Mouse (Mus musculus) hindbrain, postnatal 0 days (tissue): ENCODE results near the gene Tbc1d23. TPM values are rescaled to one million over a fixed set of nuclear protein-coding genes. Genes with fewer than 3 reads are reported as not detected.

Experiments
- ATAC-seq: fragments of 200-750 bp; cut with Nextera tagmentation; 2 replicates; pipeline ENCODE4 v1.8.0; 2017; ENCODE audit warnings: mild to moderate bottlenecking, moderate TSS enrichment, moderate library complexity
- DNase-seq: peaks from one replicate; pipeline ENCODE4 v3.0.0-alpha.2; 2015; ENCODE audit warnings: low spot score
- H3K27ac ChIP-seq: fragments of 300-500 bp; sonication (generic); 2 replicates; pipeline ENCODE4 v1.5.1; 2014; ENCODE audit warnings: mild to moderate bottlenecking
- H3K27me3 ChIP-seq: fragments of 300-500 bp; sonication (generic); 2 replicates; pipeline ENCODE4 v1.6.1; 2014; ENCODE audit warnings: low read length, mixed read lengths; ENCODE audit not compliant: insufficient read depth
- H3K36me3 ChIP-seq: fragments of 300-500 bp; sonication (generic); 2 replicates; pipeline ENCODE4 v1.6.1; 2014; ENCODE audit warnings: low read length, mixed read lengths; ENCODE audit not compliant: insufficient read depth
- H3K4me1 ChIP-seq: fragments of 300-500 bp; sonication (generic); 2 replicates; pipeline ENCODE4 v1.6.1; 2014; ENCODE audit warnings: antibody characterized with exemption, low read length, mixed read lengths; ENCODE audit not compliant: insufficient read depth
- H3K4me2 ChIP-seq: fragments of 300-500 bp; sonication (generic); 2 replicates; pipeline ENCODE4 v1.6.1; 2014; ENCODE audit warnings: low read depth, mild to moderate bottlenecking, low read length, moderate library complexity, mixed read lengths
- H3K4me3 ChIP-seq: fragments of 300-500 bp; sonication (generic); 2 replicates; pipeline ENCODE4 v1.5.1; 2014; ENCODE audit warnings: low read length
- H3K9ac ChIP-seq: fragments of 300-500 bp; sonication (generic); replicated peaks from 2 replicates; pipeline ENCODE4 v1.6.1; 2014; ENCODE audit warnings: mild to moderate bottlenecking, low read length, moderate library complexity, mixed read lengths
- H3K9me3 ChIP-seq: fragments of 300-500 bp; sonication (generic); 2 replicates; pipeline ENCODE4 v1.6.1; 2016; ENCODE audit warnings: low read length, mixed read lengths
- CTCF ChIP-seq: IDR thresholded peaks from 2 replicates; pipeline ENCODE4 v1.5.1; 2016; ENCODE audit warnings: antibody characterized with exemption, control low read depth, low read depth
- WGBS: fragments of 180-500 bp; shearing (Covaris S2); extraction: QIAGEN DNeasy Blood & Tissue Kit; methylation state at CpG from one replicate; pipeline ENCODE4 v1.1.7; 2014; 5-methylcytosine and 5-hydroxymethylcytosine counted together
- polyA plus RNA-seq: library from polyadenylated mRNA; unstranded; fragments of >200 nt; fragmentation: Nextera tagmentation; extraction: Ambion mirVana; gene quantifications from 2 replicates; pipeline ENCODE4 v1.2.1, GENCODE M21; 2015
- total RNA-seq: library from RNA; depleted of rRNA; stranded (reverse); fragments of >200 nt; gene quantifications from 2 replicates; pipeline ENCODE4 v1.2.3, GENCODE M21; 2014

Tbc1d23 gene
- total and polyA plus RNA-seq, 2 experiments from 2014 or later: 32.3 to 62.6 TPM

GRCm38 (mm10) chr16:57260152-57260551 is 28.8 kb upstream of the Tbc1d23 start:
- Histone ChIP-seq H3K4me1 (no peaks in the 10 kb centered on the region), H3K9me3 (no peaks in the 10 kb centered on the region), H3K9ac (no peak overlapping the region), H3K27me3 (no peaks in the 10 kb centered on the region), H3K4me2 (no peak overlapping the region), H3K27ac (no peak overlapping the region), H3K4me3 (no peak overlapping the region), H3K36me3 (no peaks in the 10 kb centered on the region)
- WGBS: 80% methylated on average over 10 of the region's 10 CpGs
- ATAC-seq (no peak), DNase-seq (no peak)
- TF ChIP-seq CTCF: no peak

- H3K4me1 ChIP-seq: no peaks in the 10 kb centered on the region
- no peaks in the 10 kb centered on the region for H3K36me3 ChIP-seq
- no peak overlapping the region for H3K4me3 ChIP-seq
- H3K9ac ChIP-seq: no peak overlapping the region
- no peaks in the 10 kb centered on the region for H3K9me3 ChIP-seq
- DNase-seq (no peak), ATAC-seq (no peak)
- H3K27ac ChIP-seq: no peak overlapping the region
- H3K4me2 ChIP-seq: no peak overlapping the region
- H3K27me3 ChIP-seq: no peaks in the 10 kb centered on the region
- WGBS: 88% methylated on average over 13 of the region's 13 CpGs
- no peak for TF ChIP-seq CTCF
Observed at GRCm38 (mm10) chr16:57259356-57260083, 28.2 kb upstream of the Tbc1d23 start.

- Histone ChIP-seq H3K36me3 (no peaks in the 10 kb centered on the region), H3K9ac (no peak overlapping the region), H3K4me2 (no peak overlapping the region), H3K27ac (no peak overlapping the region), H3K4me3 (no peak overlapping the region), H3K9me3 (no peaks in the 10 kb centered on the region), H3K27me3 (no peaks in the 10 kb centered on the region), H3K4me1 (no peaks in the 10 kb centered on the region)
- no peak for ATAC-seq
- no peak for DNase-seq
- 47% methylated on average over 7 of the region's 7 CpGs for WGBS
- TF ChIP-seq CTCF: no peak
Observed at GRCm38 (mm10) chr16:57251589-57252421, 20.5 kb upstream of the Tbc1d23 start.

GRCm38 (mm10) chr16:57250991-57251390 is 19.7 kb upstream of the Tbc1d23 start:
- Histone ChIP-seq H3K4me1 (no peaks in the 10 kb centered on the region), H3K4me2 (no peak overlapping the region), H3K9me3 (no peaks in the 10 kb centered on the region), H3K27me3 (no peaks in the 10 kb centered on the region), H3K4me3 (no peak overlapping the region), H3K9ac (no peak overlapping the region), H3K27ac (no peak overlapping the region), H3K36me3 (no peaks in the 10 kb centered on the region)
- DNase-seq (no peak), ATAC-seq (no peak)
- no peak for TF ChIP-seq CTCF
- WGBS: 91% methylated on average over 4 of the region's 4 CpGs

- Histone ChIP-seq H3K36me3 (no peaks in the 10 kb centered on the region), H3K4me3 (no peak overlapping the region), H3K27me3 (no peaks in the 10 kb centered on the region), H3K4me1 (no peaks in the 10 kb centered on the region), H3K9me3 (no peaks in the 10 kb centered on the region), H3K9ac (no peak overlapping the region), H3K4me2 (no peak overlapping the region), H3K27ac (no peak overlapping the region)
- DNase-seq (no peak), ATAC-seq (no peak)
- WGBS: 95% methylated on average over 4 of the region's 4 CpGs
- no peak for TF ChIP-seq CTCF
Observed at GRCm38 (mm10) chr16:57247464-57247863, 16.2 kb upstream of the Tbc1d23 start.

GRCm38 (mm10) chr16:57246596-57246995 is 15.3 kb upstream of the Tbc1d23 start:
- DNase-seq (no peak), ATAC-seq (no peak)
- Histone ChIP-seq H3K9me3 (no peaks in the 10 kb centered on the region), H3K9ac (no peak overlapping the region), H3K27ac (no peak overlapping the region), H3K36me3 (no peaks in the 10 kb centered on the region), H3K4me3 (no peak overlapping the region), H3K27me3 (no peaks in the 10 kb centered on the region), H3K4me2 (no peak overlapping the region), H3K4me1 (no peaks in the 10 kb centered on the region)
- 88% methylated on average over 3 of the region's 3 CpGs for WGBS
- no peak for TF ChIP-seq CTCF

- H3K27ac ChIP-seq: no peak overlapping the region
- H3K27me3 ChIP-seq: no peaks in the 10 kb centered on the region
- no peak overlapping the region for H3K4me3 ChIP-seq
- H3K9me3 ChIP-seq: no peaks in the 10 kb centered on the region
- no peaks in the 10 kb centered on the region for H3K4me1 ChIP-seq
- WGBS: 10% methylated on average over 6 of the region's 6 CpGs
- TF ChIP-seq CTCF: peak; percentile 93
- ATAC-seq (peak; percentile 83), DNase-seq (peak; percentile 90)
- H3K4me2 ChIP-seq: no peak overlapping the region
- no peak overlapping the region for H3K9ac ChIP-seq
- no peaks in the 10 kb centered on the region for H3K36me3 ChIP-seq
Observed at GRCm38 (mm10) chr16:57243858-57244248, 12.5 kb upstream of the Tbc1d23 start.
